Mouse (Mus musculus) monocyte, adult 59 days (primary cell): Measurements from ENCODE around the gene Ssh3. TPM values are rescaled to one million over a fixed set of nuclear protein-coding genes. Genes with fewer than 3 reads are reported as not detected.

ENCODE experiments used
- total RNA-seq, 2 experiments: library from RNA; stranded (reverse); gene quantifications; one replicate each; pipeline ENCODE4 v1.2.4; 2023

Ssh3 gene
- total RNA-seq = 10 to 100 TPM; 50.8 to 51.4 TPM

DNA sequence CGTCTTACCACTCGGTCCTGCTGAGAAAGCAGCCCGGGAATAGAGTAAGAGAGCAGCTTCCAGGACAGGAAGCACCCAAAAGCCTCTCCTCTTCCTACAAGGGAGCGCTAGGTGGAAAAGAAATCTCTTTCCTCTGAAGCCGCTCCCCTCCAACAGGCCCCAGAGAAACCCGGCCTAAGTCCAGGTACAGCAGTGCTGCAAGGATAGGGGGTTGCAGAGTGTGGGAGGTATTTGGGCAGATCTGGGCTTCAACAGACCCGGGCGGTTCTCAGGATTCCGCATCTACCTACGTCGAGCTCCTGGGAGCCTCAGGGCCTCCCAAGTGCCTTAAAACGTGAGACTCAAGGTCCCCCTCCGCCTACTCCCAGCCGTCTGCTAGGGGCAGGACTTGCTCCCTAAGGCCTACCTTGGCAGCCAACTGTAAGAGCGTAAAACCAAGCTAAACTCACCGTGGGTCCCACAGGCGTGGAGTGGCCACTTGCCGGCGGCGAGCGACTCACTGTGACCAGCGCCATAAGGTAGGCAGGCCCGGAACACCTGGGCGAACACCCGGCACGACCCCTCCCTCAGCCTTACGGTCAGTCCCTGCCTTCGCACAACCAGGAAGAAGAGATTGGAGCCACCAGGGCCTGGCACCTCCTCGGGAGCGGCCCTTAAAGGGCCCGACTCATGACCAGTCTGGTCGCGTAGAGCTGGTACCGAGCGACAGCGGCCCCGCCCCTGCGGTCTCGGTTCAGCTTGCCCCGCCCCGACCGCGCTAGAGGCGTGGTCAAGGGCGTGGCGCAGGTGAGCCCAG lies at the start of gene Ssh3:
Gene Ssh3 (minus strand): TSS at position 615 of the 796 bp plus-strand sequence.

DNA sequence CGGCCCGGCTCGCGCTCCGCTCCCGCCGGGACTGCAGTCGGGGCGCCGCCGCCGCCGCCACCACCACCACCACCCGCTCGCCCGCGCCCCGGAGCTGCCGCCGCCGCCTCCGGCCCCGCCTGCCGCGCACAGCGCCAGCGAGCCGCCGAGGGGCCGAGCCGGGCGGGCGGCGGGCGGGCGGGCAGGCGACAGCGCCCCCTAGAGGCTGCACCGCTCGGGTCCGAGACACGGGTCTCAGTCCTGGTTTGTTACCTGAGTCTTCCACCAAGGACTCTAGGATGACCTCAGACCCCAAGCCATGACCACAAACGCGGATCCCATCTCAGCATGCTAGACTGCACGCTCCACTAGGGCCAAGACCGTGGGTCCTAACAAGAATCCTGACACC lies 37.2 kb upstream of the Ssh3 start, which contains the start of gene Grk2:
Gene Grk2 (minus strand): TSS at position 33 of the 388 bp plus-strand sequence.

DNA sequence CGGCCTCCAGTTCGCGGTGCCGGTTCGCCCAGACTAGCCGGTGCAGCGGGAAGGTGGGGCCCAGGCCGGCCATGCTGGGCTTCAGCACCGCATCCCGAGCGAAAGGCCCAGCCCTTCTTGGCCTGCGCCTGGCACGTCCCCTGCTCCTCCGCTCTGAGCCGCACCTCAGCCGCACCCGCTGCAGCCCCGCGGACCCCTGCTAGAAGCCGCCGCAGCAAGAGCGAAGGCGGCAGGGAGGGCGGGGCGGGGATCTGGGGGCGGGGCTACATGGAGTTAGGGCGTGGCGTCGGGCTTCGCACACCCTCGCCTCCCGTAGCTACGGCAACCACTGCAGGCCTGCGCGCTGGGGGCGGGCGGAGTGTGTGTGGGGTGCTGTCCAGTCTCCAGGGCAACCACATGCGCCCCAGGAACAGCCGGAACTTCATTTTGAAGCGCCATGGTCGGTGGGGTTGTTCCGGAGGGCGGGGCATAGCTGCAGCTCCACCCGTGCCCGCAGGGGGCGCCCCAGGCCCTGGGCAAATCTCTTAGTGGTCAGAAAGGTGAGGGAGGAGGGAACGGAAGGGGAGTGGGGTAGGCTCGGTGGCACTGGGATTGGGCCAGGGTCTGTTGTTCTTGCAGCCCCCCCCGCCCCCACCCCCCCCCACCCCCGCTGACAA lies 14.0 kb upstream of the Ssh3 start, which contains the start of gene Ankrd13d:
Gene Ankrd13d (minus strand): TSS at position 240 of the 656 bp plus-strand sequence.

DNA sequence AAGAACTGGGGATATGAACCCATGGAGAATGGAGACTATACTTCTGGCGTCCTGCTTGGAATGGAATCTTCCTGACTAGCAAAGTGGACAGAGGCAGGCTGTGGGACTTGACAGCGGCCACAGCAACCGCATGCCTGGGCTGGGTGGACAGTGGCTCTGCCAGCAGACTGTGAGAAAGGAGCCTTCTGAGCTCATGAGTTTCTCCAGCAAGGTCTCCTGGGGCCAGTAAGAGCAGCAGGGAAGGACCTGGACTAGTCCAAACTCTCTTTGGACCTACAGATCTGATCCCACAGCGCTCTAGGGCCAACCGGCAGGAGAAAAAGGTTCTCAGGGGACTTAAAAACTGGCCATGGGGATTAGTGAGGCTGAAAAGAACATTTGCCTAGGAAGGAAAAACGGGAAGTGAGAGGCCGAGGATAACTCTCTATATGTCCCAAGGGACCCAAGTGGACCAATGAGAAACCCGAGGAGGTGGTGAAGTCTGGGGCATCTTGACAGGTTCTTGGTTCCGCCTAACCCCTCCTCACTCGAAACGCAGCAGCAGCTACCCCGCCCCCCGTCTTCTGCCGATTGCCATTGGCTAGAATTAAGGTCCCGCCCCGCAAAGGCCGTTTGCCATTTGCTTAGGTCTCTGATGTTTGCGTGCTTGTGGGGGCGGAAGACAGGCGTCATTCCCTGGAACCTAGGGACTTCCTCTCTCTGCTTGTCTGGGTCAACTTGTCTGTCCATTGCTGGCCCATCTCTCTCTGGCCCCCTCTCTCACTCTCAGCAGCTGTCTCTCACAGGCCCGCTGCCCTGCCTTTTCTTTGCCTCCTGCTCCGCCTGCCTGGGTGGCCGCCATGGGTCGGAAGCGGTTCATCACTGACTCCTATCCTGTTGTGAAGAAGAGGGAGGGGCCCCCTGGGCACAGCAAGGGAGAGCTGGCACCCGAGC lies 37.5 kb downstream of the Ssh3 start, which contains the start of gene Pold4:
Gene Pold4 (plus strand): TSS at position 647 of the 933 bp plus-strand sequence.

DNA sequence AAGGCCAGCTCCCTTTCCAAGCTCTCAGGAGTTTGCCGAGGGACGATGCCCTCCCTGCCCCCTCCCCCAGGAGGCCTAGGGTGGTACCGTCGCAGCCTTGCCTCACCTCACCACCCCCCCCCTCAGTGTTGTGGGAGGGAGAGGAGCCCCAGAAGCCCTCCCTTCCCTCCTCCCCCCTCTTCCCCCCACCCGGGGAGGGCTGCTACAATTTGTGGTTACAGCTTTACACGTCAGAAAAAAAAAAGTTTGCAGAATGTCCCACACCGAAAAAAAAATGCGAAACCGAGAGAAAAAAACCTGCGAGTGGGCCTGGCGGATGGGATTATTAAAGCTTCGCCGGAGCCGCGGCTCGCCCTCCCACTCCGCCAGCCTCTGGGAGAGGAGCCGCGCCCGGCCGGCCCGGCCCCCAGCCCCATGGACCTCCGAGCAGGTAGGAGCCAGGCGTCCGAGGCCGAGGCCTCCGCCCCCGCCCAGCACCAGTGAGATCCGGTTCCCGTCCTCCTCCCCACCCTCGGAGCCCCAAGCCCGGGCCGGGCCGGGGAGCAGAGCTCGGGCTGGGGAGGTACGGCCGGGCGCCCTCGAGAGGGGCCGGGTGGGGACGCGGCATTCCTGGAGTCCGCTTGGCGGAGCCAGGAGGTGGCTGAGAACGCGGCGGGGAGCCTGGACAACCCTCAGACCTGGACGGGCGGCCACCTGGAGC lies 54.8 kb downstream of the Ssh3 start, which contains the start of the genes Clcf1 and AC109138.7:
Gene Clcf1 (plus strand): TSS at position 168 of the 700 bp plus-strand sequence.
Gene AC109138.7 (plus strand): TSS at position 287 of the 700 bp plus-strand sequence.

Other genes with a start within 250 kb of the Ssh3 start
- gene Gstp1, start 231.2 kb downstream of the Ssh3 start, total RNA-seq = 100 to 1,000 TPM; 150 to 173 TPM
- 10 to 100 TPM; 15.3 to 58.8 TPM for gene Gstp2, start 223.2 kb downstream of the Ssh3 start, total RNA-seq
- 1 to 10 TPM; 6.8 to 7.6 TPM for gene Gstp3, start 209.6 kb downstream of the Ssh3 start, total RNA-seq
- gene Cabp2, start 187.6 kb downstream of the Ssh3 start, total RNA-seq = not detected
- 100 to 1,000 TPM; 250 to 306 TPM for gene Cdk2ap2, start 172.0 kb downstream of the Ssh3 start, total RNA-seq
- 100 to 1,000 TPM; 399 to 422 TPM for gene Pitpnm1, start 169.2 kb downstream of the Ssh3 start, total RNA-seq
- 100 to 1,000 TPM; 105 to 131 TPM for gene Aip, start 143.3 kb downstream of the Ssh3 start, total RNA-seq
- gene Gpr152, start 129.4 kb downstream of the Ssh3 start, total RNA-seq = under 1 TPM; 0.31 to 0.43 TPM
- 10 to 100 TPM in 1 of 2 experiments, 1 to 10 TPM in 1; 5.6 to 10.1 TPM for gene Cabp4, start 125.1 kb downstream of the Ssh3 start, total RNA-seq
- gene Coro1b, start 120.6 kb downstream of the Ssh3 start, total RNA-seq = 100 to 1,000 TPM; 435 to 477 TPM
- 10 to 100 TPM; 13.1 to 17.2 TPM for gene Ptprcap, start 115.6 kb downstream of the Ssh3 start, total RNA-seq
- gene Rps6kb2, start 105.8 kb downstream of the Ssh3 start, total RNA-seq = 10 to 100 TPM; 41.7 to 47.8 TPM
- 1 to 10 TPM; 5.7 to 6.3 TPM for gene Carns1, start 93.7 kb downstream of the Ssh3 start, total RNA-seq
- 10 to 100 TPM; 29.8 to 31.7 TPM for gene Tbc1d10c, start 77.9 kb downstream of the Ssh3 start, total RNA-seq
- gene Ppp1ca, start 77.1 kb downstream of the Ssh3 start, total RNA-seq = 100 to 1,000 TPM; 360 to 389 TPM
- 10 to 100 TPM; 32.7 to 35.4 TPM for gene Rad9a, start 67.5 kb downstream of the Ssh3 start, total RNA-seq
- 10 to 100 TPM; 29.0 to 34.8 TPM for gene Clcf1, start 54.9 kb downstream of the Ssh3 start, total RNA-seq
- not detected for gene AC109138.7, start 54.8 kb downstream of the Ssh3 start, total RNA-seq
- gene Pold4, start 37.3 kb downstream of the Ssh3 start, total RNA-seq = 100 to 1,000 TPM; 108 to 115 TPM
- 10 to 100 TPM; 18.4 to 19.2 TPM for gene Ankrd13d, start 14.0 kb upstream of the Ssh3 start, total RNA-seq
- gene Grk2, start 37.0 kb upstream of the Ssh3 start, total RNA-seq = 100 to 1,000 TPM; 425 to 438 TPM
- gene Kdm2a, start 129.1 kb upstream of the Ssh3 start, total RNA-seq = 100 to 1,000 TPM; 128 to 130 TPM
- gene Rhod, start 170.3 kb upstream of the Ssh3 start, total RNA-seq = under 1 TPM in 1 of 2 experiments, not detected in 1; 0.42 TPM
- not detected for gene Syt12, start 208.3 kb upstream of the Ssh3 start, total RNA-seq
- not detected for gene 2010003K11Rik, start 229.4 kb upstream of the Ssh3 start, total RNA-seq
- gene Pcx, start 241.3 kb upstream of the Ssh3 start, total RNA-seq = 1 to 10 TPM; 1.4 to 2.1 TPM